Mouse (Mus musculus) small intestine, adult 2 months (tissue): ENCODE data around the gene Ubr2. TPM values are rescaled to one million over a fixed set of nuclear protein-coding genes. Genes with fewer than 3 reads are reported as not detected.

Experiments
- H3K27ac ChIP-seq: fragments of 200-500 bp; 2 replicates; pipeline ENCODE4 v1.5.1; 2012; ENCODE audit warnings: low read depth, low read length, control low read depth, inconsistent platforms; ENCODE audit not compliant: insufficient read depth
- H3K27me3 ChIP-seq: fragments of 200-500 bp; 2 replicates; pipeline ENCODE4 v1.6.1; 2012; ENCODE audit warnings: mild to moderate bottlenecking, moderate library complexity, low read length, inconsistent platforms; ENCODE audit not compliant: control insufficient read depth, insufficient read depth
- H3K36me3 ChIP-seq: fragments of 200-500 bp; 2 replicates; pipeline ENCODE4 v1.6.1; 2012; ENCODE audit warnings: mild to moderate bottlenecking, low read length, control low read depth, inconsistent platforms; ENCODE audit not compliant: control insufficient read depth, insufficient read depth
- H3K4me1 ChIP-seq: fragments of 200-500 bp; 2 replicates; pipeline ENCODE4 v1.6.1; 2012; ENCODE audit warnings: low read length, inconsistent platforms, mixed read lengths; ENCODE audit not compliant: control insufficient read depth, insufficient read depth, insufficient read length
- H3K4me3 ChIP-seq: fragments of 200-500 bp; 2 replicates; pipeline ENCODE4 v1.5.1; 2012; ENCODE audit warnings: low read depth, mild to moderate bottlenecking, control low read depth, inconsistent platforms, low read length, moderate library complexity
- CTCF ChIP-seq: fragments of 200-500 bp; IDR thresholded peaks from 2 replicates; pipeline ENCODE4 v1.5.1; 2012; ENCODE audit warnings: low read depth, mild to moderate bottlenecking, control low read depth, inconsistent platforms, low read length, moderate library complexity, mixed read lengths; ENCODE audit not compliant: insufficient replicate concordance, insufficient read length; ENCODE audit errors: extremely low read depth
- POLR2A ChIP-seq: fragments of 200-500 bp; IDR thresholded peaks from 2 replicates; pipeline ENCODE4 v1.6.1; 2012; ENCODE audit warnings: low read depth, mild to moderate bottlenecking, control low read depth, inconsistent platforms, low read length, moderate library complexity
- WGBS: fragments of 180-500 bp; shearing (Covaris S2); methylation state at CpG from one replicate; pipeline ENCODE4 v1.1.7; 2018; 5-methylcytosine and 5-hydroxymethylcytosine counted together
- polyA plus RNA-seq: library from polyadenylated mRNA; depleted of rRNA; stranded (reverse); fragments of >200 nt; gene quantifications from 2 replicates; pipeline ENCODE4 v1.2.3, GENCODE M21; 2012

Gene Ubr2
- polyA plus RNA-seq, 1 experiment: 11.9 TPM

- TF ChIP-seq CTCF (no peak), POLR2A (no peak)
- no peak overlapping the region for H3K27ac ChIP-seq
- H3K36me3 ChIP-seq: no peaks in the 10 kb centered on the region; the same call in 1 of the 2 replicates
- no peaks in the 10 kb centered on the region for H3K27me3 ChIP-seq
- H3K4me1 ChIP-seq: peaks cover 7% of the 10 kb centered on the region; the same call in 1 of the 2 replicates
- no peak overlapping the region for H3K4me3 ChIP-seq
- WGBS: 47% methylated on average over 7 of the region's 7 CpGs
Observed at GRCm38 (mm10) chr17:47005741-47006405, 4.5 kb downstream of the Ubr2 start.

- H3K4me3 ChIP-seq: no peak overlapping the region
- 56% methylated on average over 8 of the region's 8 CpGs for WGBS
- H3K4me1 ChIP-seq: peaks cover 7% of the 10 kb centered on the region; the same call in 1 of the 2 replicates
- H3K36me3 ChIP-seq: peaks cover 16% of the 10 kb centered on the region
- H3K27ac ChIP-seq: no peak overlapping the region
- TF ChIP-seq POLR2A (no peak), CTCF (no peak)
- H3K27me3 ChIP-seq: no peaks in the 10 kb centered on the region
Observed at GRCm38 (mm10) chr17:47003305-47003704, 7.1 kb downstream of the Ubr2 start.

- no peak overlapping the region for H3K27ac ChIP-seq
- 89% methylated on average over 5 of the region's 5 CpGs for WGBS
- no peaks in the 10 kb centered on the region for H3K27me3 ChIP-seq
- peaks cover 24% of the 10 kb centered on the region for H3K36me3 ChIP-seq
- H3K4me1 ChIP-seq: peaks cover 7% of the 10 kb centered on the region; the same call in 1 of the 2 replicates
- TF ChIP-seq POLR2A (no peak), CTCF (no peak)
- H3K4me3 ChIP-seq: no peak overlapping the region
Observed at GRCm38 (mm10) chr17:47002401-47002800, 8.0 kb downstream of the Ubr2 start.

- peaks cover 31% of the 10 kb centered on the region for H3K36me3 ChIP-seq
- H3K4me1 ChIP-seq: peaks cover 3% of the 10 kb centered on the region; the same call in 1 of the 2 replicates
- H3K27me3 ChIP-seq: no peaks in the 10 kb centered on the region
- no peak for TF ChIP-seq CTCF
- no peak for TF ChIP-seq POLR2A
- no peak overlapping the region for H3K27ac ChIP-seq
- no peak overlapping the region for H3K4me3 ChIP-seq
- WGBS: 92% methylated on average over 4 of the region's 4 CpGs
Observed at GRCm38 (mm10) chr17:46998840-46999239, 11.5 kb downstream of the Ubr2 start.

GRCm38 (mm10) chr17:46996484-46996883 is 13.9 kb downstream of the Ubr2 start:
- TF ChIP-seq POLR2A: no peak
- no peak for TF ChIP-seq CTCF
- WGBS: 73% methylated on average over 7 of the region's 7 CpGs
- no peaks in the 10 kb centered on the region for H3K27me3 ChIP-seq
- H3K4me1 ChIP-seq: no peaks in the 10 kb centered on the region
- peaks cover 42% of the 10 kb centered on the region for H3K36me3 ChIP-seq
- no peak overlapping the region for H3K27ac ChIP-seq
- no peak overlapping the region for H3K4me3 ChIP-seq

- TF ChIP-seq CTCF: no peak
- TF ChIP-seq POLR2A: no peak
- Histone ChIP-seq H3K4me1 (no peaks in the 10 kb centered on the region), H3K4me3 (no peak overlapping the region), H3K27me3 (no peaks in the 10 kb centered on the region), H3K36me3 (peaks cover 47% of the 10 kb centered on the region), H3K27ac (no peak overlapping the region)
- WGBS: 81% methylated on average over 3 of the region's 3 CpGs
Observed at GRCm38 (mm10) chr17:46995621-46996020, 14.7 kb downstream of the Ubr2 start.

GRCm38 (mm10) chr17:46994641-46995398 is 15.5 kb downstream of the Ubr2 start:
- 74% methylated on average over 10 of the region's 10 CpGs for whole genome bisulfite sequencing
- no peak for TF ChIP-seq POLR2A
- TF ChIP-seq CTCF: no peak
- H3K36me3 ChIP-seq: peaks cover 46% of the 10 kb centered on the region
- H3K4me1 ChIP-seq: no peaks in the 10 kb centered on the region
- no peaks in the 10 kb centered on the region for H3K27me3 ChIP-seq
- no peak overlapping the region for H3K4me3 ChIP-seq
- H3K27ac ChIP-seq: no peak overlapping the region
